ENCODE assay signal across 17 mouse cellular contexts in the genomic region with DNA sequence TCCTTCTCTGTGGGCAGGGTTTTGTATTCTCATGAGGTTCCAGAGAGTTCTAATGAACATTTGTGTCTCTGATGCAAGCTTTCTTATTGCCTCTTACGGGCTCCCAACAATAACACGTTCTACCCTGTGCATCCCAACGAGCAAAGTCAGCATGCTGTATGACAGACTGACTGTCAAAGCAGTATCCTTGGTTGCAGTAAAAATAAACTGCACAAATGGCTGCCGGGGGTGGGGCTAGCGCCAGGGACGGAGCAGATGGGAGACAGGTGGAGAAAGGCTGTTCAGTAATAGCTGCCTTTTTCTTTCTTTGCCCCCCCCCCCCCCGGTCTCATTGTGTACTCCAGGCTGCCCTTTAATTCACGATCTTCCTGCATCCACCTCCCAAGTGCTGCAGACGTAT. TPM values are rescaled to one million over a fixed set of nuclear protein-coding genes. Genes with fewer than 3 reads are reported as not detected.
A peak's percentile ranks its signal among the peaks of the same experiment; 100 is the strongest.
DNase-seq lines count a peak whose midpoint lies in the region; ATAC-seq and TF ChIP-seq lines count a peak whose summit lies in the region.
"Had no signal": no experiment of that assay in that cellular context is flagged by ENCODE, and none has a peak within 500 bp of the region (broad histone marks: within the 10 kb centered on the region; RNA-seq: fewer than 3 reads in every experiment).

No protein-coding gene starts in this region.

- no peak for TF ChIP-seq EP300 in stomach, postnatal 0 days (optimal IDR thresholded peaks at IDR 0.05)

- H3K4me3 ChIP-seq in stomach, embryonic 15.5 days (replicated peaks), result no peak overlapping the region
- H3K4me3 ChIP-seq in stomach, postnatal 0 days (ENCODE audit: low read depth, low read length), result no peak overlapping the region
- no peak overlapping the region for H3K4me3 ChIP-seq in midbrain, embryonic 13.5 days (replicated peaks)
- H3K4me3 ChIP-seq: embryonic facial prominence, embryonic 13.5 days had no signal

- H3K27ac ChIP-seq in stomach, embryonic 15.5 days, result no peak overlapping the region
- H3K27ac ChIP-seq in stomach, postnatal 0 days (replicated peaks), result no peak overlapping the region
- no peak overlapping the region for H3K27ac ChIP-seq in midbrain, embryonic 13.5 days
- H3K27ac ChIP-seq: embryonic facial prominence, embryonic 13.5 days had no signal

- H3K9me3 ChIP-seq in stomach, embryonic 15.5 days, result no peaks in the 10 kb centered on the region
- H3K9me3 ChIP-seq in stomach, postnatal 0 days (ENCODE audit: control insufficient read depth, low read length), result no peaks in the 10 kb centered on the region
- H3K9me3 ChIP-seq in midbrain, embryonic 13.5 days, result no peaks in the 10 kb centered on the region
- H3K9me3 ChIP-seq: embryonic facial prominence, embryonic 13.5 days had no signal

- H3K4me2 ChIP-seq in stomach, embryonic 15.5 days, result no peak overlapping the region
- H3K4me2 ChIP-seq in stomach, postnatal 0 days (replicated peaks; ENCODE audit: low read depth), result no peak overlapping the region
- H3K4me2 ChIP-seq in midbrain, embryonic 13.5 days (replicated peaks), result no peak overlapping the region
- H3K4me2 ChIP-seq: embryonic facial prominence, embryonic 13.5 days; lung, embryonic 14.5 days had no signal

- TF ChIP-seq CTCF in stomach, postnatal 0 days (IDR thresholded peaks at IDR 0.05; ENCODE audit: low read depth), result no peak

- H3K27me3 ChIP-seq in stomach, embryonic 15.5 days (replicated peaks), result no peaks in the 10 kb centered on the region
- no peaks in the 10 kb centered on the region for H3K27me3 ChIP-seq in stomach, postnatal 0 days (ENCODE audit: control insufficient read depth, insufficient read depth, low read length)
- peaks cover 34% of the 10 kb centered on the region for H3K27me3 ChIP-seq in midbrain, embryonic 13.5 days
- H3K27me3 ChIP-seq: embryonic facial prominence, embryonic 13.5 days had no signal

- H3K9ac ChIP-seq in stomach, embryonic 15.5 days, result no peak overlapping the region
- no peak overlapping the region for H3K9ac ChIP-seq in stomach, postnatal 0 days (ENCODE audit: low read length)
- H3K9ac ChIP-seq in midbrain, embryonic 13.5 days (replicated peaks), result no peak overlapping the region
- H3K9ac ChIP-seq: embryonic facial prominence, embryonic 13.5 days; lung, embryonic 14.5 days had no signal

- ATAC-seq in frontal cortex, adult (ENCODE audit: low TSS enrichment), result peak; percentile 62
- ATAC-seq in stomach, embryonic 15.5 days (ENCODE audit: insufficient read depth, low FRiP score, low read depth), result 0 out of 2 replicates have a peak, but pooled peaks have one; percentile 18
- no peak for ATAC-seq in stomach, postnatal 0 days (ENCODE audit: low FRiP score, low TSS enrichment)
- no peak for ATAC-seq in midbrain, embryonic 13.5 days
- ATAC-seq: CD4-positive, CD25-positive, alpha-beta regulatory T cell, adult 4 months had no signal

- H3K4me1 ChIP-seq in stomach, embryonic 15.5 days, result no peaks in the 10 kb centered on the region
- no peaks in the 10 kb centered on the region for H3K4me1 ChIP-seq in stomach, postnatal 0 days (replicated peaks; ENCODE audit: control insufficient read depth, insufficient read depth)
- 0 out of 2 replicates have a peak, but pooled peaks cover 4% of the 10 kb centered on the region for H3K4me1 ChIP-seq in midbrain, embryonic 13.5 days (replicated peaks)
- H3K4me1 ChIP-seq: embryonic facial prominence, embryonic 13.5 days had no signal

- no peak for DNase-seq in frontal cortex, postnatal 25 days (ENCODE audit: low spot score in 2 of 2)
- no peak for DNase-seq in stomach, postnatal 0 days (ENCODE audit: low spot score)
- peak; percentile 65 to 87 for DNase-seq in layer of hippocampus, postnatal 14 days (ENCODE audit: low spot score in 2 of 2)
- DNase-seq in MN1 (ENCODE audit: low spot score), result no peak
- no peak for DNase-seq in embryo, embryonic 9.5 days (ENCODE audit: extremely low spot score)
- DNase-seq: gastrocnemius, postnatal 14 days; kidney, adult 18-20 months; lung, embryonic 14.5 days had no signal

- 55% methylated on average over 9 of the region's 9 CpGs for WGBS in stomach, embryonic 15.5 days
- WGBS in stomach, postnatal 0 days, result 51% methylated on average over 9 of the region's 9 CpGs
- 62% methylated on average over 9 of the region's 9 CpGs for WGBS in midbrain, embryonic 13.5 days

- no peaks in the 10 kb centered on the region for H3K36me3 ChIP-seq in stomach, embryonic 15.5 days
- H3K36me3 ChIP-seq in stomach, postnatal 0 days (ENCODE audit: control insufficient read depth, insufficient read depth, low read length), result no peaks in the 10 kb centered on the region
- no peaks in the 10 kb centered on the region for H3K36me3 ChIP-seq in midbrain, embryonic 13.5 days
- H3K36me3 ChIP-seq: embryonic facial prominence, embryonic 13.5 days had no signal

RNA-seq across cellular contexts. Expression of a gene that starts 13.5 kb away (rescaled TPM):
- polyA plus RNA-seq in stomach, embryonic 15.5 days (2015; fragmentation: Nextera tagmentation; extraction: Ambion mirVana), result not detected in 2 replicates
- 0.08 TPM in 1 of 2 replicates, not detected in the other for polyA plus RNA-seq in stomach, postnatal 0 days (2015; fragmentation: Nextera tagmentation; extraction: Ambion mirVana)
- total RNA-seq in layer of hippocampus, postnatal 14 days (2021), result not detected
- polyA plus RNA-seq in midbrain, embryonic 13.5 days (2015; fragmentation: Nextera tagmentation; extraction: Ambion mirVana), result not detected in 2 replicates
- total RNA-seq: gastrocnemius, postnatal 14 days; left cerebral cortex, postnatal 10 days; midbrain, postnatal 0 days had no signal
- polyA plus RNA-seq: CD4-positive, CD25-positive, alpha-beta regulatory T cell, adult 4 months; embryonic facial prominence, embryonic 13.5 days; heart, postnatal 0 days; lung, embryonic 14.5 days; midbrain, postnatal 0 days; stomach, embryonic 14.5 days had no signal

RNA-seq across cellular contexts. Expression of a gene that starts 28.0 kb away (rescaled TPM):
- polyA plus RNA-seq in stomach, embryonic 15.5 days (2015; fragmentation: Nextera tagmentation; extraction: Ambion mirVana), result 493 and 505 TPM in 2 replicates
- polyA plus RNA-seq in stomach, postnatal 0 days (2015; fragmentation: Nextera tagmentation; extraction: Ambion mirVana), result 585 and 595 TPM in 2 replicates
- 100 to 1,000 TPM; 344 to 348 TPM for total RNA-seq in layer of hippocampus, postnatal 14 days (2021)
- polyA plus RNA-seq in midbrain, embryonic 13.5 days (2015; fragmentation: Nextera tagmentation; extraction: Ambion mirVana), result 384 and 393 TPM in 2 replicates

RNA-seq across cellular contexts. Expression of a gene that starts 54.1 kb away (rescaled TPM):
- polyA plus RNA-seq in stomach, embryonic 15.5 days (2015; fragmentation: Nextera tagmentation; extraction: Ambion mirVana), result 0.67 and 0.69 TPM in 2 replicates
- 0.15 and 0.18 TPM in 2 replicates for polyA plus RNA-seq in stomach, postnatal 0 days (2015; fragmentation: Nextera tagmentation; extraction: Ambion mirVana)
- total RNA-seq in layer of hippocampus, postnatal 14 days (2021), result not detected
- polyA plus RNA-seq in midbrain, embryonic 13.5 days (2015; fragmentation: Nextera tagmentation; extraction: Ambion mirVana), result 0.09 TPM in 2 replicates
- total RNA-seq: gastrocnemius, postnatal 14 days; left cerebral cortex, postnatal 10 days had no signal
- polyA plus RNA-seq: CD4-positive, CD25-positive, alpha-beta regulatory T cell, adult 4 months had no signal

Comparison
In these comparisons a context has a peak if more than half of its experiments do, and no peak if none do; other contexts are left out.
1. ATAC-seq: peak in frontal cortex, adult (single experiment) and stomach, embryonic 15.5 days (single experiment); none in stomach, postnatal 0 days (single experiment) and midbrain, embryonic 13.5 days (single experiment).
2. DNase-seq: peak in layer of hippocampus, postnatal 14 days (2 of 2); none in frontal cortex, postnatal 25 days (0 of 2), stomach, postnatal 0 days (single experiment), MN1 (single experiment) and embryo, embryonic 9.5 days (single experiment).